Mouse (Mus musculus): ENCODE data around the gene Acvr2b.

Acvr2b gene

DNA sequence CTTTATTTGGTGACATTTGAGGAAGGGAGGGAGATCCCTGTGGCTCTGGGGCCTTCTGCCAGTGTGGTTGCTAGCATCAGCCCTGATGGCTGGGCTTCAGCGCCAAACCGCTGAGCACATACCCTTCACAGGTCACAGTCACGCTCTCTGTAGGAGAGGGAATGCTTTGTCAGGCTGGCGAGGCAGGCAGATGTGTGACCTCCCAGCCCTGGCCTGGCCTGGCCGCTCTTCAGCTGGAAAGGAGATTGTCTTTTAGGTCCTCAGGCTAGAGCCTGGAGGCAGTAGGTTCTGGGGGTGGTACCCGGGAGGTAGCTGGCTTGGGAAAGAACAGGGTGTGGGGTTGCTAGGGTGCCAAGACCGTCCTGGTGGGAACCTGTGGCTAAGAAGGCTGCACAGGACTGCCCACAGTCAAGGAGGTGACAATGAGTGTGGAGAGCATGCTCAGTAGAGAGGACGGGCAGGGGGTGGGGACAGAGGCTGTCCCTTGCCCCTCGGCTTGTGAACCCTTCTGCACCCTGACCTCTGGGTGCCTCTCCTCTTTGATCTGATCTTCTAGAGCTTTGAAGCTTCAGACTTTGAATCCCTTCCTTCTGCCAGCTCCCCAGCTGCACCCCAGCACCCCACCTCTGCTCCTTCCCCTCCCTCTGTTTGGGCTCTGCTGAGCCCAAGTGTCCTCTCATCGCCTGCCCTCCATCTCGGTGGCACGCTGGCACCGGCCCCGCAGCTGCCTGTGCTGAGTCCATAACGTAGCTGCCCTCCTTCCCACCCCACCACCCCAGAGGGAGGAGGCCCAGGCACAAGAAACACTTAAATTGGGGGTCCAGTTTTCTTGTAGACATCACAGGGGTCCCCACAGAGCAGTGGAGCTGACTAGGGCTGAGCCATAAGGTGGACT lies 73.0 kb downstream of the Acvr2b start:
- no peaks in the 10 kb centered on the region for H3K36me3 ChIP-seq (ENCODE audit: control insufficient read depth, insufficient read depth, low read length, poor library complexity, severe bottlenecking)
- H3K27me3 ChIP-seq (ENCODE audit: control insufficient read depth, insufficient read depth, low read length, poor library complexity, severe bottlenecking) = no peaks in the 10 kb centered on the region
- no peak for DNase-seq (ENCODE audit: low read depth, low spot score)

DNA sequence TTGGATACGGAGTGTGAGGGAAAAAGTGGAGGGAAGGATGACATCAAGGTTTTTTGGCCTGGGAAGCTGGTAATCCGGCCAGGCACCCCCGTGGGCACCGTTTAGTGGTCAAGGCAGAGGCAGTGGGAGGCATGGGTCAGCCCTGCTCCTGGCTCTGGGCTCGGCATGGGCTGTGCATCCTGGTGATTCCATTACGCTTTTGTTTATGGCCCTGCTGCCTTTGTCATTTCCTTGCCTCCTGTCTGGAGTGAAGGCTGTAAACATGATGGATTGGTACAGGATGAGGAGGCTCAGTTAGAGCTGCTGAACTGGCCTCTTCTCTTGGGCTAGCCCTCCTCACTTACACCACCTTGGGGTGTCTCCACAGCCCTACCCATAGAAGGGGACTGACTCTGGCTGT lies 75.8 kb downstream of the Acvr2b start:
- Histone ChIP-seq H3K27me3 (ENCODE audit: control insufficient read depth, insufficient read depth, low read length, poor library complexity, severe bottlenecking) (no peaks in the 10 kb centered on the region), H3K36me3 (ENCODE audit: control insufficient read depth, insufficient read depth, low read length, poor library complexity, severe bottlenecking) (no peaks in the 10 kb centered on the region)
- DNase-seq (ENCODE audit: low read depth, low spot score) = no peak

DNA sequence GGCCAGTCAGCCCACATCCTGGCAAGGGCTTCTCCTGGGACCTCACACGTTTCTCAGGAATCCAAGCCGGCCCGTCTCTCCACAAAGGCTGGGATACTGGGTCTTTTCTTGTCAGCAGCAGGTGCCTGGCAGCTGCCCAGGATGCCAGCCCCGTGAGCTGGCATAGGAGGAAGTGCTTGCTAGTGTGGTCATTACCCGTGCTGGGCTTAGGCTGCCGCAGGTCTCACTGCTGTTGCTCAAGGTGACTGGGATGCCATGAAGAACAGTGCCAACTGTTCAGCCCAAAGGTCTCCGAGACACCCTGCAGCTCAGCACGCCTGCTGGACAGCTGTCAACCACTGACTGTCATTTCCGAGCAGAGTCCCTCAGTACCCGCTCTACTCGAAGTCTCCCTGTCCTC lies 76.4 kb downstream of the Acvr2b start:
- no peak for DNase-seq (ENCODE audit: low read depth, low spot score)
- no peaks in the 10 kb centered on the region for H3K27me3 ChIP-seq (ENCODE audit: control insufficient read depth, insufficient read depth, low read length, poor library complexity, severe bottlenecking)
- H3K36me3 ChIP-seq (ENCODE audit: control insufficient read depth, insufficient read depth, low read length, poor library complexity, severe bottlenecking) = no peaks in the 10 kb centered on the region

DNA sequence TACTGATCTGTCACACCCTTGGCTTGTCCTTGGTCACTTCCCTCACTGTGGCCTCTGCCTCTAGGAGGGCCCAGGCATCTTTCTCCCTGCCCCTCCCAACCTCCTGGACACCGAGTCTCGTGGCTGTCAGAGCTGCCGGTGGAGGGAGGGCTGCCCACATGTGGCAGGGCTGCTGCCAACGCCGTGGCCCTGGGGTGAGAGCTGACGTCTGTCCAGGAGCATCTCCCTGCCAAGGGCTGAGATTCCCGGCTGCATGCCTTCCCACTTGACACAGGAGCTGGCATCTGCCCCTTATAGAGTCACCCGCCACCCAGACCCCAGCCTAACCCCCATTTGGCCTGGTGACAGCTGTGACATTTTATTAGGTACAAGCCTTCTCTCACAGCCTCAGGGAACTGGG lies 77.4 kb downstream of the Acvr2b start:
- H3K27me3 ChIP-seq (ENCODE audit: control insufficient read depth, insufficient read depth, low read length, poor library complexity, severe bottlenecking) = no peaks in the 10 kb centered on the region
- DNase-seq (ENCODE audit: low read depth, low spot score) = no peak
- H3K36me3 ChIP-seq (ENCODE audit: control insufficient read depth, insufficient read depth, low read length, poor library complexity, severe bottlenecking) = no peaks in the 10 kb centered on the region

DNA sequence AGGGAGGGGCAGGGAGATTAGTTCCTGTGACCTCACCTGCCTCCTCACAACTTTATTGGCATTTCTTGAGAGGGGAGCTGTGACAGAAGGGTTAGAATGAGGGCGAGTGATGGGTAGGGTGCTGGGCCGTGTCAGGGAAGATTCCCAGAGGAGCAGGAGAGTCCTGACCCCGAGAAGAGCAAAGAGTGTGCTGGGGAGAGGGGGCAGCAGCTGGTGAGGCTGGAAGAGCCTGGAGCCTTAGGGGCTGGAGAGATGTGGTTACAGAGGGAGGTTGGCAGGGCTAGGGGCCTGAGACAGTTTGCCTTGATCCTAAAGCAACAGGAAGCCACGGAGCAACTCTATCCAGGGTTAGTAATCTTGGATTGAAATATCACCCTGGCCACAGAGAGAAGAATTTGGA lies 79.7 kb downstream of the Acvr2b start:
- Histone ChIP-seq H3K27me3 (ENCODE audit: control insufficient read depth, insufficient read depth, low read length, poor library complexity, severe bottlenecking) (no peaks in the 10 kb centered on the region), H3K36me3 (ENCODE audit: control insufficient read depth, insufficient read depth, low read length, poor library complexity, severe bottlenecking) (no peaks in the 10 kb centered on the region)
- no peak for DNase-seq (ENCODE audit: low read depth, low spot score)

DNA sequence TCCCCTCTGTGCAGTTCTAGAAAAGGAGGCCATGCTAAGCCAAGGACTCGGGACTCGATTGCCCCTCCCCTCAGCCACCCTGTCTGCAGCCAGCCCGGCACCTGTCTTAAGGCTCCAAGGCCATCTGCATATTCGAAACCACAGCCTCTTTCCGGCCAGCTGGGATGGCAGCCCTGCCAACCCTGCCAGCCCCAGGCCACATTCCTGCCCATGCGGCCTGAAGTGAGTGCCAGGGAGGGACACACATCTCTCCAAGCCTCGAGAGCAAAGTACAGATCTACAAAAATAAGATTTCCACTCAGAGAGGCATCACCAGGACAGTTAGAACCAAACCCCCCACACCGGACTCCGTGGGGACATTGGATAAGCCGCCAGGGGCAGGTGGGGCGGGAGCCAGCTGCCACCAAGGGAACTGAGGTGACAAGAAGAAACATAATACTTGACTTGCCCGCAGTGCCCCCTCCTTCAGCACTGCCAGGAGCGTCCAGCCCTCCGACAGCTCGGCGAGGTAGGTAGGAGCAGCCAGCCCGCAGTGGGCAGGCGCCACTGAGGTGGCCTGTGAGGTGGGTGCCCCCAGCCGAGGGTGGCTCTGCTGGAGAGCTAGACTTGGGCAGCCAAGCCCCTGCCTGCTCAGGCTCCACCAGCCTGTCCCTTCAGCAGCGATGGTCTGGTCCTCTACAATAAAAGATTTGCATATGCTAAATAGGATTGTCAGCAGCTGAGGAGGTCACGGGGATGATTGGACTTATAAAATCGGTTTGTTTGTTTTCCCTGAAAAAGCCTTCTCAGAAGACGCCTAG lies 81.8 kb downstream of the Acvr2b start:
- Histone ChIP-seq H3K36me3 (ENCODE audit: control insufficient read depth, insufficient read depth, low read length, poor library complexity, severe bottlenecking) (no peaks in the 10 kb centered on the region), H3K27me3 (ENCODE audit: control insufficient read depth, insufficient read depth, low read length, poor library complexity, severe bottlenecking) (no peaks in the 10 kb centered on the region)
- no peak for DNase-seq (ENCODE audit: low read depth, low spot score)

DNA sequence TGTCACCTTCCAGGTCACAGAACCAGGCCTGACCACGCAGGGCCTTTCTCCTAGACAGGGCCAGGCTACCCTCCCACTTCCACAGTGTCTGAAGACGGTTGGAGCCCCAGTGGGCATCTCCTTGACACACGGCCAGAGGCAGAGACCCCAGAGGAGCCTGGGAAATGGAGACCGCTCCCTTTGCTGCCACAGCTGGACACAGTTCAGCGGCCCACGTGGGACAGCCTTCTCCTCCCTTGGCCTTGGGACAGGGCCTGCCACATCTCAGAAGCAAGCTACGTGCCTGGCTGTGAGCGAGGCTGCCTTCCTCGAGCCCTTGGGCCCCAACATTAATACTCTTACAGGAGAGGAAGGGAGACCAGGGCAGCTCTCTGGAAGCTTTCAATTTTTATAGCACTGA lies 82.5 kb downstream of the Acvr2b start:
- no peak for DNase-seq (ENCODE audit: low read depth, low spot score)
- no peaks in the 10 kb centered on the region for H3K36me3 ChIP-seq (ENCODE audit: control insufficient read depth, insufficient read depth, low read length, poor library complexity, severe bottlenecking)
- no peaks in the 10 kb centered on the region for H3K27me3 ChIP-seq (ENCODE audit: control insufficient read depth, insufficient read depth, low read length, poor library complexity, severe bottlenecking)
